Mouse (Mus musculus): ENCODE data around the gene Slc16a5. TPM values are rescaled to one million over a fixed set of nuclear protein-coding genes. Genes with fewer than 3 reads are reported as not detected.
A peak's percentile ranks its signal among the peaks of the same experiment; 100 is the strongest.

The Slc16a5 gene
- polyA plus RNA-seq, 1 experiment from 2014 or later, result 2.5 TPM

DNA sequence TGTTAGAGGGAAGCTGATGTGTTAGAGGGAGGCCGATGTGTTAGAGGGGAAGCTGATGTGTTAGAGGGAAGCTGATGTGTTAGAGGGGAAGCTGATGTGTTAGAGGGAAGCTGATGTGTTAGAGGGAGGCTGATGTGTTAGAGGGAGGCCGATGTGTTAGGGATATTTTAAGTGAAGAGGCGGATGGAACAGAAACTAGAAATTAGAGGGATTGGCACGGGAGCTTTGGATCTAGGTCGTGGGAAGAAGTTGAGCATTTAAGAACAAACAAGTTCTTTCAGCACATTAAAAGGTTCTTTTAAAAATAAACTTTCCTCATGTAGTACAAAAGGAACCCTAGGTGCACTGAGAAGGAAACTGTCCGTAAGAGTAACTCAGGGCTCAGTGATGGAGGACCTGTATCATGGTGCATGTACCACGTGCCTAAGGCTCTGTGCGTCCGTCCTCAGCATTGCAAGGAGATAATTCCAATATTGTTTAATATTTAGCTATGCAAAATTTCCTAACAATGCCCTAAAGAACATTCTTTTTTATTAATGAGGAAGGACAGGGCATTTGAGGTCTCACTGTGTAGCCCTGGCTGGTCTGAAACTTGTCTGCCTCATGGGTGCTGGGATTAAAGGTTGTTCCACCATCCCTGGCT lies 16.1 kb downstream of the Slc16a5 start:
- H3K4me1 ChIP-seq (replicated peaks; ENCODE audit: control insufficient read depth, insufficient read depth, low read length), result peaks cover 19% of the 10 kb centered on the region
- ATAC-seq (replicated peaks; ENCODE audit: low FRiP score, low TSS enrichment, low read depth) (no peak), DNase-seq (ENCODE audit: low spot score) (no peak)
- WGBS, result 83% methylated on average over 9 of the region's 9 CpGs
- no peak overlapping the region for H3K4me3 ChIP-seq (ENCODE audit: low read depth, low read length)
- no peak overlapping the region for H3K4me2 ChIP-seq (ENCODE audit: low read length)
- no peaks in the 10 kb centered on the region for H3K36me3 ChIP-seq (ENCODE audit: control insufficient read depth, insufficient read depth, low read length)
- no peaks in the 10 kb centered on the region for H3K27me3 ChIP-seq (replicated peaks; ENCODE audit: control insufficient read depth, insufficient read depth, low read length)
- no peak overlapping the region for H3K27ac ChIP-seq (ENCODE audit: low read depth)
- H3K9ac ChIP-seq (ENCODE audit: low read length), result no peak overlapping the region
- no peaks in the 10 kb centered on the region for H3K9me3 ChIP-seq (ENCODE audit: control insufficient read depth, low read length)

DNA sequence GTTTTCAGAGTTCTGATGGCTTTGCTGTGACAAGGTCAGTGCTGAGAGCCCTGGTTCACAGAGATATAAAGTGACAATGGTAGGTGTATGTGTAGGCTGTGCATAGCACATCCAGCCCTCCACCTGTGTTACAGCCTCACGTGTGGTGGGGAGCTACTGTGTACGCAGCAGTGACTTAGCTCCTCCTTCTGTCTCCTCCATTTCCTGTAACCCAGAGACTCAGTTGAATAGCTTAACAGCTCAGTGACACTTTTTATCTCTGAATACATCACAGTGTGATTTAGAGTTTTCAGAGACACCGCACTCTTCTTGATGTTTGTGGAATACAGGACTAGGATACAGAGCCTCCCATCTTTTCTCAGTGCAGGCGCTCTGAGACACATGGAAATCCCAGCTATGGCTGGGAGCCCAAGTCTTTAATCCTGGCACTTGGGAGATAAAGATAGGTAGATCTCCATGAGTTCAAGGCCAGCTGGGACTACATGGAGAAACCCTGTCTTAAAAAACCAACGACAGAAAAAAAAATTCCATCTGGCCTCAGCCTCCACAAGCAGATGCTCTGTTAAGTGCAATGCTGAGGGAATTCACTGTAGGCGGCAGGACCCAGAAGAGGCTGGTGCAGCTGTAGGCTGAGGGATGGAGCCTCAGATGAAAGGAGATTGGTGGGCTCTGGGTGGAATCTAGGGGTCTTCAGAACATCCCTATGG lies 19.4 kb downstream of the Slc16a5 start:
- no peaks in the 10 kb centered on the region for H3K27me3 ChIP-seq (replicated peaks; ENCODE audit: control insufficient read depth, insufficient read depth, low read length)
- H3K27ac ChIP-seq (ENCODE audit: low read depth), result no peak overlapping the region
- WGBS, result 76% methylated on average over 6 of the region's 6 CpGs
- no peak overlapping the region for H3K4me3 ChIP-seq (ENCODE audit: low read depth, low read length)
- no peak overlapping the region for H3K9ac ChIP-seq (ENCODE audit: low read length)
- no peaks in the 10 kb centered on the region for H3K36me3 ChIP-seq (ENCODE audit: control insufficient read depth, insufficient read depth, low read length)
- no peaks in the 10 kb centered on the region for H3K9me3 ChIP-seq (ENCODE audit: control insufficient read depth, low read length)
- H3K4me2 ChIP-seq (ENCODE audit: low read length), result no peak overlapping the region
- DNase-seq (ENCODE audit: low spot score) (no peak), ATAC-seq (replicated peaks; ENCODE audit: low FRiP score, low TSS enrichment, low read depth) (no peak)
- H3K4me1 ChIP-seq (replicated peaks; ENCODE audit: control insufficient read depth, insufficient read depth, low read length), result peaks cover under 1% of the 10 kb centered on the region; the same call in 1 of the 2 replicates

DNA sequence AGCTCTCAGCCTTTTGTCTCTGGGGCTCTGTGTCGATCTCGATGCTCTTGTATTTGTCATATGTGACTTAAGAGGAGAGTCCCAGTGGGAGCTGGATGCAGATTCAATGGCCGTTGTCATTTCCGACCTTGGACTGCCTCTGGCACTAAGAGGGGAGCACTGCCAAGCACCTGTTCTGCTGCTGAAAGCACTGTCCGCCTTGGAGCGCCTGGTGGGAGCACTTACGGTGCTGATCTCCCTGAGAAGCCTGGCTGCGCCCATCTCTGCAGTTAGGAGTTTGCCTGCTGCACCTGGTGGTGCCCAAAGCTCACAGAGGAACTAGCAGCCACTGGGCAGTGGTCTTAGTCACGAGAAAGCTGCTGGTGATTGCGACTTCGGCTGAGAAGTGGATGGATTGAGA lies 21.0 kb downstream of the Slc16a5 start:
- DNase-seq (ENCODE audit: low spot score) (no peak), ATAC-seq (replicated peaks; ENCODE audit: low FRiP score, low TSS enrichment, low read depth) (no peak)
- Histone ChIP-seq H3K27me3 (replicated peaks; ENCODE audit: control insufficient read depth, insufficient read depth, low read length) (no peaks in the 10 kb centered on the region), H3K4me3 (ENCODE audit: low read depth, low read length) (no peak overlapping the region), H3K27ac (ENCODE audit: low read depth) (no peak overlapping the region), H3K36me3 (ENCODE audit: control insufficient read depth, insufficient read depth, low read length) (no peaks in the 10 kb centered on the region), H3K4me1 (replicated peaks; ENCODE audit: control insufficient read depth, insufficient read depth, low read length) (no peaks in the 10 kb centered on the region), H3K9ac (ENCODE audit: low read length) (no peak overlapping the region), H3K9me3 (ENCODE audit: control insufficient read depth, low read length) (no peaks in the 10 kb centered on the region), H3K4me2 (ENCODE audit: low read length) (no peak overlapping the region)
- 74% methylated on average over 11 of the region's 11 CpGs for WGBS

DNA sequence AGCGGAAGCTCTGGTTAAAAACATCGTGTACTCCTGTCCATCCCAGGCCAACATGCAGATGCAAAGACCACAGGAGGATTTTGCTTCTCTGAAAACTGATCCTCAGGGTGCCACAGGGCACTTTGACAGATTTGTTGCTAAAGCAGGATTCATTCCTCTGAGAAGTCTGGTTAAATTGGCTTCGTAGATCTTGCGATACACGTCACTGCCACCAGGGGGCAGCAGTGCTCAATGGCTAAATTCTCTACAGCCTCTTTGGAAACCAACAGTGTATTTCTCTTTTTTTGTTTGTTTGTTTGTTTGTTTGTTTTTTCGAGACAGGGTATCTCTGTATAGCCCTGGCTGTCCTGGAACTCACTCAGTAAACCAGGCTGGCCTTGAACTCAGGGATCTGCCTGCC lies 21.5 kb downstream of the Slc16a5 start:
- Histone ChIP-seq H3K9ac (ENCODE audit: low read length) (no peak overlapping the region), H3K4me3 (ENCODE audit: low read depth, low read length) (no peak overlapping the region), H3K27ac (ENCODE audit: low read depth) (no peak overlapping the region), H3K9me3 (ENCODE audit: control insufficient read depth, low read length) (no peaks in the 10 kb centered on the region), H3K4me2 (ENCODE audit: low read length) (no peak overlapping the region), H3K27me3 (replicated peaks; ENCODE audit: control insufficient read depth, insufficient read depth, low read length) (no peaks in the 10 kb centered on the region), H3K36me3 (ENCODE audit: control insufficient read depth, insufficient read depth, low read length) (no peaks in the 10 kb centered on the region), H3K4me1 (replicated peaks; ENCODE audit: control insufficient read depth, insufficient read depth, low read length) (no peaks in the 10 kb centered on the region)
- WGBS, result 18% methylated on average over 6 of the region's 6 CpGs
- DNase-seq (ENCODE audit: low spot score) (peak; percentile 90), ATAC-seq (replicated peaks; ENCODE audit: low FRiP score, low TSS enrichment, low read depth) (no peak)

DNA sequence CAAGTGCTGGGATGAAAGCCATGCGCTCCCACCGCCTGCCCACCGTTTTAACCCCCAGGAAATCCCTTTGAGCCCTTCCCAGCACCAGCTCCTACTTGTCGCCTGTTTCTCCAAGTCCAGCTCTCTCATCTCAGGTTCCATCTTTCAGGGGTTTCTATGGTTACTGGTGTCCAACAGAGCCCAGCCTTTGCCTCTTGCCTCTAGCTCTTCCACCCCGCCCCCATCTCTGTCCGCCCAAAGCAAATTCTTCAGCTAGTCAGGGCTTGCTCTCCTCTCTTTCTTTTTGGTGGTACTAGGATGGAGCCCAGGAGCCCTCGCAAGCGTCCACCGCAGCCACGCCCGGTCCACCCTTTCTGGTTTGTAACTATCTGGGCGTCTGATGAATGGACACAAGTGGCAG lies 22.9 kb downstream of the Slc16a5 start:
- no peaks in the 10 kb centered on the region for H3K4me1 ChIP-seq (replicated peaks; ENCODE audit: control insufficient read depth, insufficient read depth, low read length)
- H3K9ac ChIP-seq (ENCODE audit: low read length), result no peak overlapping the region
- WGBS, result 69% methylated on average over 12 of the region's 12 CpGs
- H3K4me3 ChIP-seq (ENCODE audit: low read depth, low read length), result no peak overlapping the region
- ATAC-seq (replicated peaks; ENCODE audit: low FRiP score, low TSS enrichment, low read depth) (no peak), DNase-seq (ENCODE audit: low spot score) (no peak)
- H3K4me2 ChIP-seq (ENCODE audit: low read length), result no peak overlapping the region
- no peak overlapping the region for H3K27ac ChIP-seq (ENCODE audit: low read depth)
- H3K36me3 ChIP-seq (ENCODE audit: control insufficient read depth, insufficient read depth, low read length), result peaks cover 11% of the 10 kb centered on the region
- no peaks in the 10 kb centered on the region for H3K27me3 ChIP-seq (replicated peaks; ENCODE audit: control insufficient read depth, insufficient read depth, low read length)
- H3K9me3 ChIP-seq (ENCODE audit: control insufficient read depth, low read length), result no peaks in the 10 kb centered on the region

DNA sequence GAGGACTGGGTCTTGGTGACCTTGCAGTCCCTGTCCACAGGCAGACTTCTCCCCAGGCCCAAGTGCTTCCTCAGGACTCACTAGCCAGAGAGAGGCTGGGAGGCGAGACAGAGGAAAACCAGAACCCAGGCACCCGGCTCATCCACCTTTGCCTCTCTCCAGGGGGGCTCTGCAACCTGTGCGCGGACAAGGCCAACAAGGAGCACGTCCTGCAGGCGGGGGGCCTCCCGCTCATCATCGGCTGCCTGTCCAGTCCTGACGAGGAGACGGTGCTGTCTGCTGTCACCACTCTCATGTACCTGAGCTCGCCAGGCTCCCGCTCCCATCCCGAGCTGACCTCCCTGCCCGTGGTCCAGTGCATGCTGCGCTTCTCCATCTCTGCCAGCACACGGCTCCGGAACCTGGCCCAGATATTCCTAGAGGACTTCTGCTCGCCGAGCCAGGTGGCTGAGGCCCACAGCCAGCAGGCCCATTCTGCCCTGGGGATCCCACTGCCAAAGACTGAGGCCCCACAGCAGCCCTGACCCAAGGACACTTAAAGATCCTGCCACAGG lies 26.4 kb downstream of the Slc16a5 start:
- ATAC-seq (replicated peaks; ENCODE audit: low FRiP score, low TSS enrichment, low read depth) (no peak), DNase-seq (ENCODE audit: low spot score) (no peak)
- H3K27ac ChIP-seq (ENCODE audit: low read depth), result no peak overlapping the region
- no peak overlapping the region for H3K4me2 ChIP-seq (ENCODE audit: low read length)
- no peaks in the 10 kb centered on the region for H3K27me3 ChIP-seq (replicated peaks; ENCODE audit: control insufficient read depth, insufficient read depth, low read length)
- peaks cover 3% of the 10 kb centered on the region; the same call in 1 of the 2 replicates for H3K4me1 ChIP-seq (replicated peaks; ENCODE audit: control insufficient read depth, insufficient read depth, low read length)
- peaks cover 11% of the 10 kb centered on the region for H3K36me3 ChIP-seq (ENCODE audit: control insufficient read depth, insufficient read depth, low read length)
- WGBS, result 87% methylated on average over 19 of the region's 19 CpGs
- H3K9me3 ChIP-seq (ENCODE audit: control insufficient read depth, low read length), result no peaks in the 10 kb centered on the region
- H3K9ac ChIP-seq (ENCODE audit: low read length), result no peak overlapping the region
- H3K4me3 ChIP-seq (ENCODE audit: low read depth, low read length), result no peak overlapping the region

DNA sequence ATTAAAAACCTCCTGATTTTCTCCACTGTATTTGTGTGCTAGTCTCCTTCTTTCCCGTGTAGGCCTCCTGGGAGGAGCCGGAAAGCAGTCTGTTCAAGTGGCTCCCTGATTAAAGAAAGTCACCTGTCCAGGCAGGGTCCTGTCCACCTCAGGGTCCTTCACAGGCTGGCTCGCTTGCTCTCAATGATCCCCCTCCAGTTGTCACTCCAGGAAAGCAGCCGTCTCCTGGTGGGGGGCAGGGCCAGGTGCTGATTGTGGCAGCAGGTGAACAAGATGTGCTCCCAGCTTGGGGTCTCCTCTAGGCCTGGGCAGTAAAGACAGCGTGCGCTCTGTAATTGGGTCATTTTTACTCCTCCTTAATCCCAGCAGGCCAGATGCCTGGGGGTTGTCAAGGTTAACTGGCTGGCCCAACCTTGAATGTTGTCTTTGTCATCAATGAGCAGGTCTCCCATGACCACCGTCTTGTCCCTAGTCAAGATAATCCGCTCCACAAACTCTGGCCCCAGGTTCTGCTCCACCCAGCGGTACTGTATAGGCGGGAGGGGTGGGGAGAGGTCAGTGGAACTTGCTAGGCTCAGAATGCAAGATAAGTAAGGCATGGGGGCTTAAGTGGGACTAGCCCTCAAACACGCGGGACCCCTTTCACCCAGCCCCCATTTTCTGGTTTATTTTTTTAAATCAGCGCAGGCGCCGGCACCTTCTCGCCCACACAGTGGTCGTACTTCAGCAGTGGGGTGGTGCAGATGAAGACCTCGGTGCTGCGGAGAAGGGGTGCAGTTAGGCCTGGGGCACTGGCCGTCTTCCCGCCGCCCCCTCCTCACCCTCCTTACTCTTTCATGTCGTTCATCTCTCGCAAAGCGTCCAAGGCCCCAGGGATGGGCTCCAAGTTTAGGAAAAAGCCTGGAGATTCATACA lies 28.4 kb downstream of the Slc16a5 start:
- peak overlapping the region; percentile 86 for H3K27ac ChIP-seq (ENCODE audit: low read depth)
- peaks cover 11% of the 10 kb centered on the region for H3K36me3 ChIP-seq (ENCODE audit: control insufficient read depth, insufficient read depth, low read length)
- H3K4me1 ChIP-seq (replicated peaks; ENCODE audit: control insufficient read depth, insufficient read depth, low read length), result peaks cover 3% of the 10 kb centered on the region; the same call in 1 of the 2 replicates
- ATAC-seq (replicated peaks; ENCODE audit: low FRiP score, low TSS enrichment, low read depth), result peak; percentile 34
- peak overlapping the region; percentile 88 for H3K4me2 ChIP-seq (ENCODE audit: low read length)
- peak overlapping the region; percentile 72 for H3K4me3 ChIP-seq (ENCODE audit: low read depth, low read length)
- 25% methylated on average over 25 of the region's 25 CpGs for WGBS
- H3K9me3 ChIP-seq (ENCODE audit: control insufficient read depth, low read length), result no peaks in the 10 kb centered on the region
- H3K27me3 ChIP-seq (replicated peaks; ENCODE audit: control insufficient read depth, insufficient read depth, low read length), result no peaks in the 10 kb centered on the region
- no peak for DNase-seq (ENCODE audit: low spot score)
- H3K9ac ChIP-seq (ENCODE audit: low read length), result peak overlapping the region; percentile 69

DNA sequence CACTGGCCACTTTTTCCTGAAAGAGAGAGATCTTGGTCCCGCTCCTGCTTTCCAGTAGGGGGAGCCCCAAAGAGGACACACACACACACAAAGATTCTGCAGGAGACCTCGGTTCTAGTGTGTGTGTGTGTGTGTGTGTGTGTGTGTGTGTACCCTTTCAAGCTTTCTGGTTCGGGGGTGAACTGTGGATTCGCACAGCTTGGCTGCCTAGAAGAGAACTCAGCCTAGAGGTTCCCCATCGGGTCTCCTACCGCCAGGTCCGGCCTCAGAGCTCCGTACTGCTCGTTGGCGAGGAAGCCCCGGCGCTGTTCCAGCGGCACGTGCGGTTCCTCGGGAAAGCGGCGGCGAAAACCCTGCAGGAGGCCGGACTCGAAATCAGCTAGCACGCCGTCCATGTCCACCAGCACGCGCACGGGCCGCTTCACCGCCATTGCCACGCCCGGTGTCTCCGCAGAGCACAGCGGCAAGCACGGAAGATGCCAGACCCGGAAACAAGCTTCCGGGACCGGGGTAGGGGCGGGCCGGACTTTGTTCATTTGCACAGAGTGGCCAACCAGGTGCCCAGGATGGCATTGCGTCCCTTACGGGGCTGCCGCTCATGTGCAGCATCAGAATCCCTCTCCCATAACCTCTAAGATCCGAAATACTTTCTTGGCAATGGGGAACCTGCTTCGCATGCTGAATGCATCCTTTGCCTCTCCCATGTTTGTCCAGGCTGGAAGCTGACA lies 29.2 kb downstream of the Slc16a5 start, which contains the start of gene Nt5c:
TSS of gene Nt5c (minus strand) at position 507 of the 728 bp plus-strand sequence.
- peaks cover 3% of the 10 kb centered on the region; the same call in 1 of the 2 replicates for H3K4me1 ChIP-seq (replicated peaks; ENCODE audit: control insufficient read depth, insufficient read depth, low read length)
- H3K27me3 ChIP-seq (replicated peaks; ENCODE audit: control insufficient read depth, insufficient read depth, low read length), result no peaks in the 10 kb centered on the region
- ATAC-seq (replicated peaks; ENCODE audit: low FRiP score, low TSS enrichment, low read depth) (peak; percentile 89), DNase-seq (ENCODE audit: low spot score) (peak; percentile 90)
- under 1% methylated on average over 43 of the region's 43 CpGs for WGBS
- peak within 1 kb of the TSS; percentile 86 for H3K27ac ChIP-seq (ENCODE audit: low read depth)
- peak within 1 kb of the TSS; percentile 69 for H3K9ac ChIP-seq (ENCODE audit: low read length)
- H3K36me3 ChIP-seq (ENCODE audit: control insufficient read depth, insufficient read depth, low read length), result peaks cover 11% of the 10 kb centered on the region
- H3K4me3 ChIP-seq (ENCODE audit: low read depth, low read length), result peak within 1 kb of the TSS; percentile 72
- no peaks in the 10 kb centered on the region for H3K9me3 ChIP-seq (ENCODE audit: control insufficient read depth, low read length)
- H3K4me2 ChIP-seq (ENCODE audit: low read length), result peak within 1 kb of the TSS; percentile 88

All from intestine, embryonic 14.5 days (tissue).